Mouse (Mus musculus): ENCODE results near the gene Trim47. TPM values are rescaled to one million over a fixed set of nuclear protein-coding genes. Genes with fewer than 3 reads are reported as not detected.
A peak's percentile ranks its signal among the peaks of the same experiment; 100 is the strongest.

Trim47 gene
- total and polyA plus RNA-seq, 2 experiments from 2014 or later = 9.0 to 16.8 TPM

DNA sequence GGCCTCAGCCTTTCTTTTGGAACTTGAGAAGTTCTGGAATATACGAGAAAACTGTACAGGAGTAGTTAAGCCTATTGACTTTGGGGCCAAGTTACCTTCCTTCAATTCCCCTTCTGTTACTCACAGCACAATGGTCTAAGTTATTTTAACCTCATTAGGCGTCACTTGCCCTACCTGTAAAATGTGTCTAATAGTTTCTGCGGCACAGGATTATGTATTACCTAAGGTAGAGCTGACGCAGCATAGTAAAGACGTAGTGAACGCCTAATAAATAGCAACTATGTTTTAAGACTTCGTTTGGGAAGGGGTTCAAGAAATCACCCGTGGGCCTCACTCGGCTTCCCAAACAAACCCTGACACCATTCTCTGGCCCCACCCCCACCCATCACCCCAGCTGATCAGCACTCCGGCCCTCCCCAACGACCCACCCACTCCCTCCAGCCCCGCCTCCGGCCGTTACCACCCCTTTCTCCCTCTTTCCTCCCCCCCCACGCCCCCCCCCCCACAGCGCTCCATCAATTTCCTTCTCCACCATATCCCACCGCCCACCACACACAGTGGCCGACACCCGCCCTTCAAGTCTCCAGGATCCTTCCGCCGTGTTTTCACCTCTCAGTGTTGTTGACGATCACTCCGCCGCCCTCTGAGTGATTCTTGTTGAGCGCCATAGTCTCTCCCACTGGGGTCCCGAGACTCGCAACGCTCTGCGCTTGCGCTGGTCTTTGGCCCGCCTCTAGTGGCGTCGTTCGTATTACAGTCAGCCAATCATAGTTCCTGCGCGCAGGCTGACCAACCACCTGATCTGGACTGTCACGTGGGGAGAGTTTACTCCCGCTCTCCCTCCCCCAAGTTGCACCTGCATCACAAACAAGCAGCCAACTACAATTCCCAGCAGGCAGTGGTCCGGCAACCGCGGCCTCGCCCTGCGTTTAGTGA is 40.5 kb downstream of the Trim47 start, which contains the start of gene Wbp2:
TSS of gene Wbp2 (minus strand) at position 738 of the 936 bp plus-strand sequence.
- no peaks in the 10 kb centered on the region for H3K27me3 ChIP-seq (ENCODE audit: insufficient read depth, low read length)
- peak; percentile 100 for DNase-seq (ENCODE audit: low spot score)
- peak; percentile 96 for ATAC-seq (ENCODE audit: low FRiP score)
- no peaks in the 10 kb centered on the region for H3K9me3 ChIP-seq (ENCODE audit: low read length)
- H3K4me1 ChIP-seq (ENCODE audit: insufficient read depth, low read length) = 0 out of 2 replicates have a peak, but pooled peaks cover 3% of the 10 kb centered on the region
- TF ChIP-seq CTCF (IDR thresholded peaks at IDR 0.05) = peak; percentile 61
- peak within 1 kb of the TSS; percentile 4 for H3K27ac ChIP-seq (ENCODE audit: low read depth, low read length)
- H3K9ac ChIP-seq (replicated peaks; ENCODE audit: low read length, poor library complexity, severe bottlenecking) = peak within 1 kb of the TSS; percentile 29; the same call in 1 of the 2 replicates
- WGBS = 3% methylated on average over 40 of the region's 43 CpGs
- peak within 1 kb of the TSS; percentile 49 for H3K4me2 ChIP-seq (ENCODE audit: low read depth, low read length, poor library complexity, severe bottlenecking)
- H3K4me3 ChIP-seq (ENCODE audit: low read depth, low read length) = peak within 1 kb of the TSS; percentile 41
- H3K36me3 ChIP-seq (ENCODE audit: insufficient read depth, low read length) = peaks cover 20% of the 10 kb centered on the region

DNA sequence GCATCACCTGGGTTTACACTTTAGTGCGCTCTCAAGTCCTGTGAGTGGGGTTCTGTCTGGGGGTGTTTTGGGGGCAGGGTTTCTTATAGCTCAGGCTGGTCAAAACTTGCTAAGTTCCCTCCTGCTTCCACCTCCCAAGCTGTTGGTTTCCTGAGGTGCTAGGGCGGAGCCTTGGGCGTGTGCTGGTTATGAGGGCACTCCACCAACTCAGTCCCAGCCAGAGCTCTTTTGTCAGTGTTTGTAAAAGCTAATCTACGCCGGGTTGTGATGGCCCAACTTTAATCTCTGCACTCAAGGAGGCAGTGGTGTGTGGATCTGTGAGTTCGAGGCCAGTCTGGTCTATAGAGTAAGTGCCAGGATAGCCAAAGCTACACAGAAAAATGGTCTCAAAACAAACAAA is 42.8 kb downstream of the Trim47 start:
- H3K4me2 ChIP-seq (ENCODE audit: low read depth, low read length, poor library complexity, severe bottlenecking) = no peak overlapping the region
- H3K9ac ChIP-seq (replicated peaks; ENCODE audit: low read length, poor library complexity, severe bottlenecking) = no peak overlapping the region
- TF ChIP-seq CTCF (IDR thresholded peaks at IDR 0.05) = no peak
- 0 out of 2 replicates have a peak, but pooled peaks cover 3% of the 10 kb centered on the region for H3K4me1 ChIP-seq (ENCODE audit: insufficient read depth, low read length)
- H3K27me3 ChIP-seq (ENCODE audit: insufficient read depth, low read length) = no peaks in the 10 kb centered on the region
- DNase-seq (ENCODE audit: low spot score) (no peak), ATAC-seq (ENCODE audit: low FRiP score) (no peak)
- 94% methylated on average over 6 of the region's 6 CpGs for WGBS
- peaks cover 42% of the 10 kb centered on the region for H3K36me3 ChIP-seq (ENCODE audit: insufficient read depth, low read length)
- H3K4me3 ChIP-seq (ENCODE audit: low read depth, low read length) = no peak overlapping the region
- no peak overlapping the region for H3K27ac ChIP-seq (ENCODE audit: low read depth, low read length)
- no peaks in the 10 kb centered on the region for H3K9me3 ChIP-seq (ENCODE audit: low read length)

DNA sequence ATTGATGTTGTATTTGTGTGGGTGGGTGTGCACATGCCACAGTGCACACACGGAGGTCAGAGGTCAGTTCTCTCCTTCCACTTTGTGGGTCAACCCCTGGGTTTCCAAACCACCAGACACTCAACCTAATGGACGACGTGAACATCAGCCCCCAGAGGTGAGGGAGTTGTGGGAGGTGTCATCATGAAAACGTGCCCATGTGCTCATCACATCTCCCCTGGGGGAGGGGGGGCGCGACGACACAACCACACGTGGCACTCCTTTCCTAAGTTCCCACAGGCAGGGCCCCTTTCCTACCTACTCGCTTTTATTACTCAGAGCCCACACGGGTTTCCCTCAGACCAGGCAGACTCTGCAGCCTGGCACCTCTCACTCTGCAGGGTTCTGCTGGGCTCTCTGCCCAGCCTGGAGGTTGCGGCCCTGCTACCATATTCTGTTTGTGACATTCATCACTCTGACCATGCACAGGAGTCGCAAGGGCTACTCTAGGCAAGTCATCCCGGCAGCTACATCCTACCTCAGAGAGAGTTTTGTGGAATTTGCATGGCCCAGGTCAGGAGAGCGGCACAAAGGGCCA is 43.8 kb downstream of the Trim47 start:
- ATAC-seq (ENCODE audit: low FRiP score) (no peak), DNase-seq (ENCODE audit: low spot score) (no peak)
- no peaks in the 10 kb centered on the region for H3K9me3 ChIP-seq (ENCODE audit: low read length)
- H3K27ac ChIP-seq (ENCODE audit: low read depth, low read length) = no peak overlapping the region
- no peak overlapping the region for H3K4me3 ChIP-seq (ENCODE audit: low read depth, low read length)
- TF ChIP-seq CTCF (IDR thresholded peaks at IDR 0.05) = no peak
- H3K9ac ChIP-seq (replicated peaks; ENCODE audit: low read length, poor library complexity, severe bottlenecking) = no peak overlapping the region
- H3K27me3 ChIP-seq (ENCODE audit: insufficient read depth, low read length) = no peaks in the 10 kb centered on the region
- WGBS = 89% methylated on average over 14 of the region's 14 CpGs
- 0 out of 2 replicates have a peak, but pooled peaks cover 3% of the 10 kb centered on the region for H3K4me1 ChIP-seq (ENCODE audit: insufficient read depth, low read length)
- peaks cover 43% of the 10 kb centered on the region for H3K36me3 ChIP-seq (ENCODE audit: insufficient read depth, low read length)
- H3K4me2 ChIP-seq (ENCODE audit: low read depth, low read length, poor library complexity, severe bottlenecking) = no peak overlapping the region

DNA sequence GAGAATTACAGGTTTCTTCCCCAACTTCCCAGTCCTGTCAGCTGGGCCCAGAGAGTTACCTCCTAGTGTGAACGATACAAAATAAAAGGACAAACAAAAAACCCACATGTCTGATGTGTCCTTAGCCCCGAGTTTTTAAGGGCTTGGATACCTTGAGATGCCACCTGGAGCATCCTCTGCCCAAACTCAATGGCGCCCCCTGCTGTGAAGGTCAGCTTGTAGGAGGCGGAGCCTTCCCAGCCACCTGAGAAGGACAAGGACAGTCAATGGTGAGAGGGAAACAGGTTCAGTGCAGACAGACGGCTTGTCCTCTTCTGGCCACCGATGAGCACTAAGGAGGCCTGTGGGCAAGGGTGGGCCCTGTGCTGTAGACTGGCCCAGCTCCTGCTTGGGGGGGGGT is 45.9 kb downstream of the Trim47 start:
- DNase-seq (ENCODE audit: low spot score) = no peak
- H3K9me3 ChIP-seq (ENCODE audit: low read length) = no peaks in the 10 kb centered on the region
- no peaks in the 10 kb centered on the region for H3K27me3 ChIP-seq (ENCODE audit: insufficient read depth, low read length)
- 0 out of 2 replicates have a peak, but pooled peaks cover 3% of the 10 kb centered on the region for H3K4me1 ChIP-seq (ENCODE audit: insufficient read depth, low read length)
- TF ChIP-seq CTCF (IDR thresholded peaks at IDR 0.05) = peak; percentile 43; the same call in 1 of the 2 replicates
- no peak overlapping the region for H3K4me2 ChIP-seq (ENCODE audit: low read depth, low read length, poor library complexity, severe bottlenecking)
- no peak for ATAC-seq (ENCODE audit: low FRiP score)
- H3K36me3 ChIP-seq (ENCODE audit: insufficient read depth, low read length) = peaks cover 43% of the 10 kb centered on the region
- H3K27ac ChIP-seq (ENCODE audit: low read depth, low read length) = no peak overlapping the region
- H3K9ac ChIP-seq (replicated peaks; ENCODE audit: low read length, poor library complexity, severe bottlenecking) = no peak overlapping the region
- H3K4me3 ChIP-seq (ENCODE audit: low read depth, low read length) = no peak overlapping the region
- WGBS = 67% methylated on average over 6 of the region's 6 CpGs

DNA sequence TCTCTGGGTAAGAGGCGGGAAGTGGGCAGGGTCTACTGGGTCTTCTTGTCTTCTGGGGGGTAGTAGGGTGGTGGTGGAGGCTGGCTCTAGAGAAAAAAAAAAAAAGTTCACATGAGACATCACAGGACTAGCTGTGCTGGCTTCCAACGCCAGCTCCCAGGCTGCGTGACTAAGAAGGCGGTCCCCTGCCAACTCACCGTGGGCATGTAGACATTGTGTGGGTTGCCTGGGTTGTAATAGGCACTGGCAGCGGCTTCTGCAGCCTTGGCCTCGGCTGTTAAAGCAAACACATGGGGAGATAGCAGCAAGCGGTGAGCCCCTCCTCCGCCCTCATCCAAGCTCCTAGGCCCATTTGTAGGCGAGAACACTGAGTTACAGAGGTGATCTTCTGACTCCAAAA is 47.5 kb downstream of the Trim47 start:
- Histone ChIP-seq H3K36me3 (ENCODE audit: insufficient read depth, low read length) (peaks cover 43% of the 10 kb centered on the region), H3K9me3 (ENCODE audit: low read length) (no peaks in the 10 kb centered on the region), H3K4me3 (ENCODE audit: low read depth, low read length) (no peak overlapping the region), H3K27ac (ENCODE audit: low read depth, low read length) (no peak overlapping the region), H3K4me2 (ENCODE audit: low read depth, low read length, poor library complexity, severe bottlenecking) (no peak overlapping the region), H3K9ac (replicated peaks; ENCODE audit: low read length, poor library complexity, severe bottlenecking) (no peak overlapping the region), H3K27me3 (ENCODE audit: insufficient read depth, low read length) (no peaks in the 10 kb centered on the region), H3K4me1 (ENCODE audit: insufficient read depth, low read length) (no peaks in the 10 kb centered on the region)
- DNase-seq (ENCODE audit: low spot score) (no peak), ATAC-seq (ENCODE audit: low FRiP score) (no peak)
- no peak for TF ChIP-seq CTCF (IDR thresholded peaks at IDR 0.05)
- WGBS = 72% methylated on average over 10 of the region's 10 CpGs

All from midbrain, postnatal 0 days (tissue).